Mouse (Mus musculus) liver, postnatal 0 days (tissue): Measurements from ENCODE around the gene Rag1. TPM values are rescaled to one million over a fixed set of nuclear protein-coding genes. Genes with fewer than 3 reads are reported as not detected.

Experiments used
- ATAC-seq: fragments of 200-750 bp; cut with Nextera tagmentation; 2 replicates; pipeline ENCODE4 v1.8.0; 2017; ENCODE audit warnings: mild to moderate bottlenecking, moderate library complexity
- DNase-seq: peaks from one replicate; pipeline ENCODE4 v3.0.0-alpha.2; 2016
- H3K27ac ChIP-seq: fragments of 300-500 bp; sonication (generic); 2 replicates; pipeline ENCODE4 v1.5.1; 2014; ENCODE audit warnings: antibody characterized with exemption, moderate library complexity, mild to moderate bottlenecking, low read depth
- H3K27me3 ChIP-seq: fragments of 300-500 bp; sonication (generic); 2 replicates; pipeline ENCODE4 v1.6.1; 2014; ENCODE audit warnings: low read length, control low read depth, mixed read lengths; ENCODE audit not compliant: insufficient read depth
- H3K36me3 ChIP-seq: fragments of 300-500 bp; sonication (generic); replicated peaks from 2 replicates; pipeline ENCODE4 v1.6.1; 2014; ENCODE audit warnings: mild to moderate bottlenecking, control low read depth, low read length, moderate library complexity, mixed read lengths; ENCODE audit not compliant: insufficient read depth
- H3K4me1 ChIP-seq: fragments of 300-500 bp; sonication (generic); 2 replicates; pipeline ENCODE4 v1.6.1; 2014; ENCODE audit warnings: antibody characterized with exemption, mild to moderate bottlenecking, control low read depth; ENCODE audit not compliant: insufficient read depth
- H3K4me2 ChIP-seq: fragments of 300-500 bp; sonication (generic); 2 replicates; pipeline ENCODE4 v1.6.1; 2014; ENCODE audit warnings: low read depth, mild to moderate bottlenecking, low read length, moderate library complexity, mixed read lengths
- H3K4me3 ChIP-seq: fragments of 300-500 bp; sonication (generic); 2 replicates; pipeline ENCODE4 v1.5.1; 2014; ENCODE audit warnings: low read depth, low read length
- H3K9ac ChIP-seq: fragments of 300-500 bp; sonication (generic); replicated peaks from 2 replicates; pipeline ENCODE4 v1.6.1; 2014; ENCODE audit warnings: mild to moderate bottlenecking, moderate library complexity
- H3K9me3 ChIP-seq: fragments of 300-500 bp; sonication (generic); 2 replicates; pipeline ENCODE4 v1.6.1; 2016; ENCODE audit warnings: mild to moderate bottlenecking, control low read depth, low read length, mixed read lengths
- CTCF ChIP-seq: sonication (generic); IDR thresholded peaks from 2 replicates; pipeline ENCODE4 v1.5.1; 2016; ENCODE audit warnings: antibody characterized with exemption, low read depth
- EP300 ChIP-seq: IDR thresholded peaks from 2 replicates; pipeline ENCODE4 v1.6.1; 2016; ENCODE audit warnings: antibody characterized with exemption, low read depth, mild to moderate bottlenecking
- WGBS: fragments of 180-500 bp; shearing (Covaris S2); extraction: QIAGEN DNeasy Blood & Tissue Kit; methylation state at CpG from one replicate; pipeline ENCODE4 v1.1.7; 2014; ENCODE audit not compliant: insufficient replicate concordance; 5-methylcytosine and 5-hydroxymethylcytosine counted together
- polyA plus RNA-seq: library from polyadenylated mRNA; unstranded; fragments of >200 nt; fragmentation: Nextera tagmentation; extraction: Ambion mirVana; gene quantifications from 2 replicates; pipeline ENCODE4 v1.2.1, GENCODE M21; 2015

The Rag1 gene
- polyA plus RNA-seq, 1 experiment from 2014 or later: 1.1 TPM

- no peaks in the 10 kb centered on the region for H3K4me1 ChIP-seq
- ATAC-seq (no peak), DNase-seq (no peak)
- H3K9ac ChIP-seq: no peak overlapping the region
- H3K4me2 ChIP-seq: no peak overlapping the region
- H3K36me3 ChIP-seq: no peaks in the 10 kb centered on the region
- H3K4me3 ChIP-seq: no peak overlapping the region
- no peaks in the 10 kb centered on the region for H3K27me3 ChIP-seq
- TF ChIP-seq EP300 (no peak), CTCF (no peak)
- H3K27ac ChIP-seq: no peak overlapping the region
- no peaks in the 10 kb centered on the region for H3K9me3 ChIP-seq
- WGBS: 75% methylated on average over 5 of the region's 5 CpGs
These were observed 54.6 kb downstream of the Rag1 start for GRCm38 (mm10) chr2:101594681-101595080.

- Histone ChIP-seq H3K4me1 (no peaks in the 10 kb centered on the region), H3K36me3 (no peaks in the 10 kb centered on the region), H3K9me3 (no peaks in the 10 kb centered on the region), H3K4me3 (no peak overlapping the region), H3K27ac (no peak overlapping the region), H3K9ac (no peak overlapping the region), H3K27me3 (no peaks in the 10 kb centered on the region), H3K4me2 (no peak overlapping the region)
- no peak for TF ChIP-seq EP300
- no peak for TF ChIP-seq CTCF
- WGBS: 79% methylated on average over 8 of the region's 8 CpGs
- DNase-seq (no peak), ATAC-seq (no peak)
These were observed 56.4 kb downstream of the Rag1 start for GRCm38 (mm10) chr2:101592886-101593285.

- TF ChIP-seq EP300 (no peak), CTCF (no peak)
- 59% methylated on average over 10 of the region's 10 CpGs for WGBS
- H3K36me3 ChIP-seq: no peaks in the 10 kb centered on the region
These were observed 57.1 kb downstream of the Rag1 start for GRCm38 (mm10) chr2:101592023-101592841.

GRCm38 (mm10) chr2:101591356-101591755 lies 57.9 kb downstream of the Rag1 start:
- TF ChIP-seq EP300: no peak
- no peak for TF ChIP-seq CTCF

More at GRCm38 (mm10) chr2:101592023-101592841, 57.1 kb downstream of the Rag1 start:
- Histone ChIP-seq H3K27me3 (no peaks in the 10 kb centered on the region), H3K4me3 (no peak overlapping the region), H3K9ac (no peak overlapping the region), H3K27ac (no peak overlapping the region), H3K4me2 (no peak overlapping the region), H3K9me3 (no peaks in the 10 kb centered on the region), H3K4me1 (no peaks in the 10 kb centered on the region)
- no peak for DNase-seq
- no peak for ATAC-seq

More at GRCm38 (mm10) chr2:101591356-101591755, 57.9 kb downstream of the Rag1 start:
- H3K4me2 ChIP-seq: no peak overlapping the region
- H3K27ac ChIP-seq: no peak overlapping the region
- ATAC-seq: no peak
- no peak overlapping the region for H3K4me3 ChIP-seq
- H3K9ac ChIP-seq: no peak overlapping the region
- no peaks in the 10 kb centered on the region for H3K9me3 ChIP-seq
- no peaks in the 10 kb centered on the region for H3K36me3 ChIP-seq
- H3K27me3 ChIP-seq: no peaks in the 10 kb centered on the region
- H3K4me1 ChIP-seq: no peaks in the 10 kb centered on the region
- DNase-seq: no peak
- WGBS: 71% methylated on average over 8 of the region's 8 CpGs

Other genes with a start within 250 kb of the Rag1 start
- gene Rag2, start 24.8 kb downstream of the Rag1 start, polyA plus RNA-seq: 1.1 and 1.4 TPM in 2 replicates
- 15.1 and 18.5 TPM in 2 replicates for gene B230118H07Rik, start within 50 bp of the Rag1 start, polyA plus RNA-seq
- 2.7 and 2.8 TPM in 2 replicates for gene Traf6, start 28.9 kb upstream of the Rag1 start, polyA plus RNA-seq
- 2.9 and 4.0 TPM in 2 replicates for gene Prr5l, start 233.5 kb upstream of the Rag1 start, polyA plus RNA-seq
- gene Commd9, start 236.7 kb upstream of the Rag1 start, polyA plus RNA-seq: 20.6 and 23.6 TPM in 2 replicates